Mouse (Mus musculus): Measurements from ENCODE around the gene Aip. TPM values are rescaled to one million over a fixed set of nuclear protein-coding genes. Genes with fewer than 3 reads are reported as not detected.
A peak's percentile ranks its signal among the peaks of the same experiment; 100 is the strongest.

The Aip gene
- total RNA-seq (2021): 10 to 100 TPM; 46.5 to 47.1 TPM
- long read RNA-seq, experiment 1, transcript Aip-202 (7 exons, 1,378 nt): minor isoform, 8 of 53 reads
- long read RNA-seq, experiment 1, transcript Aip-201 (6 exons, 1,261 nt): major isoform, 35 of 53 reads
- long read RNA-seq, experiment 1, partial matches to known transcripts: 3 of 53 reads
- long read RNA-seq, experiment 1, other reads (novel, unspliced or antisense): 7 of 53 reads
- long read RNA-seq, experiment 2, transcript Aip-202 (7 exons, 1,378 nt): minor isoform, 12 of 61 reads
- long read RNA-seq, experiment 2, transcript Aip-201 (6 exons, 1,261 nt): major isoform, 41 of 61 reads
- long read RNA-seq, experiment 2, partial matches to known transcripts: 1 of 61 reads
- long read RNA-seq, experiment 2, other reads (novel, unspliced or antisense): 7 of 61 reads

DNA sequence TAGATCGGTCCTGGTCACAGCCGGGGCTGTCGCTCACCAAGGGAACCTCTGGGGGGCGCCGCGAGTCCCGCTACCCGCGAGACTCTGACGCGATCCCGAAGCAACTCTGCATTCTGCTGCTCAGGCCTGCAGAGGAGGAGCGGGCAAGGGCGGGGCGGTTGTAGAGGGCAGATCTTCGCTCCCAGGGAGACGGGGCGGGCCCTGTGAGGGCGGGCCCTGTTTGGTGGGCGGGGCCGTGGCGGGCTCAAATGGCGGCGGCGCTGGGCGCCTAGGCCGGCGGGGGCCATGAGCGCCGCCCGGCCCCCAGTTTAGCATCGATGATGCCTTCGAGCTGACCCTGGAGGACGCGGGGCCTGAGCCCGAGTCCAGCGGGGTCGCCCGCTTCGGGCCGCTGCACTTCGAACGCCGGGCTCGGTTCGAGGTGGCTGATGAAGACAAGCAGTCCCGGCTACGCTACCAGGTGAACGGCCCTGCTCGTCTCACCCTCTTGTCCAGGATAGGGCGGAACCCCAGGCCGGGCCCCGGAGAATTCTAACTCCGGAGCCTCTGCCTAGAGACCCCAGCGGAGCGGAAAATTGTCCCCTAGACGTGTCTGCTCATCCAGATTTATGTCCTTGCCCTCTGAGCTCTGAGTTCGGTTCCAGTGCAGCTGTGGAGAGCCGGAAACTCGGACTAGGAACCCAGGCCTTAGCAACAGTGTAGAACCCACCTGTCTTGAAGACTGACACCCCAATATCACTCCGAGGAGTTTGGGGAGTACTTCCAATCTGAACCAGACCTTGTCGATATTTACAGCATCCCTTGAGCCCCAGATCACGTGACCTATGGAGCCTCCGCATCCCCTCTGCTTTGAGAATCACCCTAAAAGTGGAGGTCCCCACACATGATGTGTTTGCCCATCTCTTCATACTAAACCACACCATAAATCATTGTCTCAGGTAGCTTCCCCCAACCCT, at the start of gene Aip:
TSS of gene Aip (minus strand) at position 118 of the 956 bp plus-strand sequence.
- peak; percentile 96 for DNase-seq

DNA sequence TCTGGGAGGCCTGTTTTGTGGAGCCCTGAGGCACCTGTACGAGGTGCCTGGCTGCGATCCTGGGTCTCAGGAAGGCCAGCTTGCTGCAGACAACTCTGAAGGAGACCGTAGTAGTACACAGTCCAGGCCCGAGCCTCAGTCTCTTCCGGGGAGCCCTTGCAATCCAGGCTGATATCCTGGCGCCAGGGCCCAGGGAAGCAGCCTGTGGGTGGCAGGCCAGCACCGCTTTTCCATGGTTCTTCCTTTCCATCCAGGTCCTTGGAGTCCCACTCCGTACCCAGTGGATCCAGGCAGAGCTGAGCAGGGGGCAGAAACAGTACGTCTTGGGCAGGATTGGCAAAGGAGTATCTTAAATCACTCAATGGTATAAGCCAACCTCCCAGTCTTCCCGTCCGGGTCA, 47.3 kb upstream of the Aip start:
- DNase-seq: no peak

DNA sequence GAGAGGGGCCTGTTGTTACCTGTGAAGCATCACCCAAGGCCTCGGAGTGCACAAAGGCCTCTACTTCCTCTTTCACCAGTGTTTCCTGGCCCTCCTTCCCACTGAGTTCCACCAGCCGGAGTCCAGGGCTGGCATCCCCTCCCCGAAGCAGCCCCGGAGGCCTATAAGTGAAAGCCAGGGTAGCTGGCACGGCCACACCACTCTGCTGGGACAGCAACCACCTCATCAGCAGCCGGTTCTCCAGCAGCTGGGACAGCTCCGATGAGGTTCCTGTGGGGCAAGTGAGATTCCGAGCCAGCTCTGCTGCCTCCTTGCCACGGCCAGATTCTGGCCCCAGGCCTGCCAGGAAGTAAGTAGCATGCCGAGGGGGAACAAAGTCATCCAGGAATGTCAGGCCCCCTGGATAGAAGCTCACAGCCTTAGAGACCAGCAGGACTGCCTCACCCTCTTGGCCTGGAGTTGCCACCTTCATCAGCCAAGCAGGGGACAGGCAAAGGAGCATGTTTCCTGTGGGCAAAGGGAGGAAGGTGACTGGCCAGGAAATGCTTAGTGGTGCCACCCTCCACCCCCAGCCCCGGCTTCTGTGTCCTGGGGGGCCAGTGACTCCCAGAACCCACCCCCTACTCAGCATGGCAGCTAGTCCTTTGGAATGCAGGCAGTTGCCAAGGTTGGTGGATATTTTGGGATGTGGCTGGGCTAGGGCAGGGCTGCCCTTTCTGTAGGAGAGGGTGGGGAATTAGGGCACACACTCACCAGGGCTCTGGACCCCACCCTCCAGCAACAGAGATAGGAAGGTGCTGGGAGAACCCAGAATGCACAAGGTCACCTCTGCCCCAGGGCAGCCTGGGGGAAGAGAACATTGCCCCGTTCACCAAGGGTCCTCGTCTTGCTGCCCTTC, 46.0 kb upstream of the Aip start:
- peak; percentile 63 for DNase-seq

DNA sequence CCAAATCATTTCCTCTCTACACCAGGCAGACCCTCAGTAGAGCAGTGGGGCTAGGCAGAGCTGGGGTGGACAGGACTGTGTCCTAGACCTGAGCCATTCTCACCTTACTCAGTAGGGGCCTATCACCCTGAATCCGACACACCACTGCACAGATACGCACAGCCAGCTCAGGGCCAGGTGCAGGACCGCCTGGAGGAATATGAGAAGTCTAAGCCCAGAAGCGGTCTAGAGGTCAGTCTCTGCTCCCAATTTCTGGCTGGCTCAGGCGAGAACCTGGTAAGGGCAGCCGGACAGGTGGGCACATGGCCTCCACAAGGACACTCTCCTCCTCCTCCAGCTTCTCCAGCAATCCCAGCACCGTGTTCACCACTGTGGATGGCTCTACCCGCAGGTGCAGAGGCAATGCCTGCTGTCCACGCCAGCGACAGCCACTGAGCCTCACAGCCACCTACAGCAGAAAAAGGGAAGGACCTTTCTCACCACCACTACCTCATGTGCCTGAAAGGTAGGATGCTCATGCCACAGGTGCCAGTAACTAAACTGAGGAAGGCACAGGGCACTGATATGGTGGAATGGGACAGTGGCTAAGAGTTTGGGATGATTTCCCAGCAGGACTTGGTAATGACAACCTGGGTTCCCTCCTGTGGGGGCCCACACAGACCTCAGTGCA, 45.2 kb upstream of the Aip start:
- no peak for DNase-seq

DNA sequence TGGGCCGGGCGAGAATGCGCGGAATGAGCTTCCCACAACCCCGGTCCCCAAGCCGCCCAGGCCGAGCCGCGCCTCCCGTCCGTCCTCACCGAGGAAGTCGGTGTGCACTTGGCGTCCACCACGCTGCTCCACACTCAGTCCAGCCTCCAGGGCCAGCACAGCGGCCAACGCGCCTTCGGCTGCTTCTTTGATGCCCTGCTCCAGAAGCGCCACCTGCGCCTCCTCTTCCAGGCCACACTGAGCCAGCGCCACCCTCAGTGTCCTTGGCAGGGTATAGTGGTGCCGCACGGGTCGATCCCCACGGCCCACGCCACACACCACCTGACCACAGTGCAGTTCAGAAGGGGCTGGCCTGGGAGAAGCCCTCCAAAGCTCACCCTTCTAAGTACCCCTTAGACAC, 44.2 kb upstream of the Aip start:
- DNase-seq: no peak

DNA sequence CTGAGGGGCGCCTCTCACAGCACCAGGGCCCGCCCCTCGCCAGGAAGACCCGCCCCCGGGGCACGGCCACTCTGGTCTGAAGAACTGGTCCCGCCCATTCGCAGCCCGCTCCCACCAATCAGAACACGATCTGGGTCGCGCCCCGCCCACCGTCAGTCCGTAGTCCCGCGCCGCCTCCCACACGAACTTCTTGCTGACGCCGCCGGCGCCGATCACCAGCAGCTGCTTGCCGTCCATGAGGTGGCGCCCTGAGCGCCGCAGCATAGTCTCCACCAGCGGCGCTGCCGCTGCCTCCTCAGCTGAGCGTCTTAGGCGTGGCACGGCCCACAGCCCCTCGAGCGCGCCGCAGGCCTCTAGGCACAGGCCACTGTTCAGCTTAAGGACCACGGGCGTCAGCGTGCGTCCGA, 43.7 kb upstream of the Aip start:
- DNase-seq: peak; percentile 99

DNA sequence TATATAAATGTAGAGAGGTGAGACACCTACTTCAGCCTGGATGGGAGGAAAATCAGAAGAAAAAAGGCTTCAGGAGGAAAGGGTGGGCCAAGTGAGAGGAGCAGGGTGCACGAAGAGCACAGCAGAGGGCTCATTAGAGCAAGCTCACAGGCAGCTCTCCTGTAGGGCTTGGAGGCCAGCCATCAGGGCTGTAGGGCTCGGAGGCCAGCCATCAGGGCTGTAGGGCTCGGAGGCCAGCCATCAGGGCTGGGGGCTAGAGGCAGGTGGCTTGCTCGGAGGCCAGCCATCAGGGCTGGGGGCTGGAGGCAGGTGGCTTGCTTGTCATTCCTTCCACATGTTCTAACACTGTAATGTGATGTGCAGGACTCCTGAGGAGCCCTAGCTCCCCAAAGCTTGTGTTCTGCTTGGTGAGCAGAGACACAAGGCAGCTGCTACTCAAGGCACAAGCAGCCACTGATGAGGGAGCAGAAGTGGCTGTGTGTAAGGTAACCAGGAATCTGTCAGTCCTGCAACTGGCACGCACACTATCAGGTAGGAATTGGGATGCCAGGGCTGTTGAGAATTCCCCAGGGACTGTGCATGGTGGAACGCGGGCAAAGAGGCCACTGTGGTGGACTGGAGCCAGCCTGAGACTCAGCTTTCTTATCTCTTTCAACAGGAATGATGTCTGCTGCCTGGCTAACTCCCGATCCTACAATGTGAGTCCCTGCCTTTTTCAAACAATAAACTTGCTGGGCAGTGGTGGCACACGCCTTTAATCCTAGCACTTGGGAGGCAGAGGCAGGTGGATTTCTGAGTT, 41.2 kb upstream of the Aip start:
- no peak for DNase-seq

DNA sequence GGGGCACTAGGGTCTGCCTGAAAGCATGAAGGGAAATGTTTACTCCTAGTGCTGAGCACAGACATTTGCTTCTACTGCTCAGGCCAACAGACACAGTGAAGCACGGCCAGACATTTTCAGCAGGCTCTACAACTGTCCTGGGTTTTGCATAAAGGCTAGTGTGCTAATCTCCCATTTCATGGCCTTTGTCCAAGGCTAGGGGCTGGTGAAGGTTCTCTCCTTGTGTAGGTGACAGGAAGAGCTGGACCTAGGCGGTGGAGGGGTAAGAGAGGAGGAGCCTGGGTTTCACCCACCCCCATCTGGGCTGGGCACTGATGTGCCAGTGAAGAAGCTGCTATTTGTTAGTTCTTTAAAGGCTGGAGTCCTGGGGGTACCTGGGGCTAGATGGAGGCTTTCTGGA, 39.1 kb upstream of the Aip start:
- no peak for DNase-seq

DNA sequence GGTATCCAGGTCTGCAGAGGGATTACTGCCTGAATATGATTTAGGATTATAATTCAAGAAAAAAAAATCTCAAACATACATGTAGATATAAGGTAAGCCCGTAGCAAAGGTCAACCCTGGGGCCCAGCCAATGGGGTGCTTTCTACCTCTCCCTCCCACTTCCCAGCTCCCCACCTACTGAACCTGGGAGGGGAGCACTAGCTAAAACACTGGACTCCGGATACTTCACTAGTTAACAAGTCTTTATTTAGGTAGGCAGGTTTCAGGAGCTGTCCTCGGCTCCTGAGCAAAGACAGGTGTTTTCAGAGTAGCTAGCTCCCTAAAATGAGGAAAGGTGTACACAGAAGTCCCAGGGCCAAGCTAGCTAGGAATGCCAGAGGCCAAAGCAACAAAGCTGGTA, 38.4 kb upstream of the Aip start:
- no peak for DNase-seq

DNA sequence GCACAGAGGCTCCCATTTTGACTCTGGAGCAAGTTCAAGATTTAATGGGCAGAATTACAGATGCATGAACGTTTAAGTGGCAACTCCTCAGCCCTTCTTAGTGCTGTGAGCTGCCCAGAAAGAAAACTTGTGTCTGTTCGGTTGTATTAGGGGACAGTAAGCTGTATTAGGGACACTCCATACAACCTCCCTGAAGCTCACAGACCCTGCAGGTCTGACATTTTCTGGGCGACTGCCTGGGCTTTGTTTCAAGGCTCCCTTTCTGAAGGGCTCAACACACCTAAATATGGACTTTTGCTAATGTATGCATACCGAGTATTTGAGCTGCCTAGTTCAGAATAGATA, 37.9 kb upstream of the Aip start:
- no peak for DNase-seq

DNA sequence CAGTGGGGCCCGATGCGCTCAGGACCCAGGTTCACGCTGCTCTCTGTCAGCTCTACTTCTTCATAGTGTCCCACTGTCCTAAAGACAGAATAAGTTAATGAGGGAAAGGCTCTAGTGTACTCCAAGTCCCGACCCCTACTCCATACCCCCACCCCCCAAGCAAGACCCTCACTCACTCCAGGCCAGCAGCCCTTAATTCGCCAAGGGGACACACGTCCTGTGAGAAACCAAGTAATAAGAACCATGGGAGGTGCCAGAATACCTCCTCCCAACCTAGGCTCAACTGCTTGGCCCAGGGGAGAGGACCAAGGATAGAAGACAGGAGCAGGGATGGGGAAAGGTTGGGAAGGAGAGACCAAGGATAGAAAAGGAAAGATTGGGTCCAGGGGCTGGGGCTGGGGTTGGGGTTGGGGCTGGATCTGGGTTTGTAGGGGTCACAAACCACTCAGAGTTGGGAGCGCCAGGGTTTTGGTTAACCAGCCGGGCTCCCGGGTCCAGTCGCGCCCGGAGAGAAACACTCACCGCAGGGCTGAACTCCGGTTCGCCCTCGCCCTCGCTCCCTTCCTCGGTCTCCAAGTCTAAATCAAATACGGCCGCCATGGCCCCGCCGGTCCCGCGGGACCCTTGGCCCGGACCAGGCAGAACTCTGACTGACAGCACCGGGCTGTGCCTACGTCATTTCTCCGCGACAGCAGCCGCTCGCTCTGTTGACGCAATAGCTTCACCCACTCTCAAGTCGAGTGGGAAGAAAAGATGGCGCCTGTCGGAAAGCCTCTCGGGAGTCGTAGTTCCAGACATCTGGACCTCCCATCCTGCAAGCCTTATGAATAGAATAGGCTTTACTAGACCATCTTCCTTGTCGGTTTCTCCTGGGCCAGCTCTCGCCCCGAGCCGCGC, 37.2 kb upstream of the Aip start, which contains the start of gene Rps6kb2:
TSS of gene Rps6kb2 (minus strand) at position 709 of the 897 bp plus-strand sequence.
- DNase-seq: peak; percentile 97

DNA sequence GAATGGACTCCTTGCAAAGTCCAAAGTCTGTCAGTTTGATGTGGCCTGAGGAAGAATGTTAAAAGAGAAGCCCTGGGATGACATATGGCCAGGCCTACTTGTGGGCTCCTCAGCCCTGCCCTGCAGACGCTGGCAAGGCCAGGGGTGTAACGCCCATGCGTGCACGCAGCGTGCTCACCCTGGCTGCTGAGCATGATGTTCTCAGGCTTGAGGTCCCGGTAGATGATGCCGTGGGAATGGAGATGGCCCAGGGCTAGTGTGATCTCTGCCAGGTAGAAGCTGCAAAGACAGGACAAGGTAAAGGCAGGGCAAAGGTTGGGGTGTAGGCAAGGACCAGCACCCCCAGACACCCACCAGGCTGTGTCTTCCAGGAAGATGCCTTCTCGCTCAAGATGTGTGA, 33.4 kb upstream of the Aip start:
- DNase-seq: no peak

DNA sequence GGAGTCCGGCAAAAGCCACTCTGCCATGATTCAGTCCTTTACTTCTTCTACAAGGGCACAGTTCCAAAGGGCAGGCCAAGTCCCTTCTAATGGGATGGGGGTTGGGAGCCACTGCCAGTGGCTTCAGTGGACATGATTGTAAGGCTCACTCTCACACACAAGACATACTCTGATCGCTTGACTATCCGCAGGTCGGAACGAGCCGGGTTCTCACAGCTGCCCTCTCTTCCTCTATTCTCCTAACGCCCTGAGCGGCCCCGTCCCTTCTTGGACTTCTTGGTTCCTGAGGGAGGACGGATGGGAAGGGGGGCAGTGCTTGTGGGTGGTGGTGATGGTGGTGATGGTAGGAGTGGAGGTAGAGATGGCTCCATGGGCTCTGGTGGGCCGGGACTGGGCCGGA, 31.1 kb upstream of the Aip start:
- DNase-seq: no peak

DNA sequence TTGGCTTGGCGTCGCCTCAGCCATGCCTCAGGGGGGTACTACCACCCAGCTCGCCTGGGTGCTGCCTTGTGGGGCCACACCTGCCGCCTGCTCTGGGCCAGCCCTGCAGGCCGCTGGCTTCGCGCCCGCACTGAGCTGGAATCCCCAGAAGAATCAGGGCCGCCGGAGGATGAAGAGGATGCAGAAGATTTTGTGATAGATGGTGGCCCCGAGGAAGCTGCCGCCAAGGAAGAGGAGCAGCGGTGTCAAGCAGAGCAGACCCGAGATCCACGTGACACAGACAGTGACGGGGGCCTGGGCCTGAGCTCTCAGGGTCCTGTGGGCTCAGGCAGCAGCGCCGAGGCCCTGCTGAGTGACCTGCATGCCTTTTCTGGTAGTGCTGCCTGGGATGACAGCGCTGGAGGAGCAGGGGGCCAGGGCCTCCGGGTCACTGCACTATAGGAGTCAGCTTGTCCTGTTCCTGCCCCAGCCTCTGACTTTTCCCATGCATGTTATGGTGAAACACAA, 30.5 kb upstream of the Aip start:
- DNase-seq: no peak

DNA sequence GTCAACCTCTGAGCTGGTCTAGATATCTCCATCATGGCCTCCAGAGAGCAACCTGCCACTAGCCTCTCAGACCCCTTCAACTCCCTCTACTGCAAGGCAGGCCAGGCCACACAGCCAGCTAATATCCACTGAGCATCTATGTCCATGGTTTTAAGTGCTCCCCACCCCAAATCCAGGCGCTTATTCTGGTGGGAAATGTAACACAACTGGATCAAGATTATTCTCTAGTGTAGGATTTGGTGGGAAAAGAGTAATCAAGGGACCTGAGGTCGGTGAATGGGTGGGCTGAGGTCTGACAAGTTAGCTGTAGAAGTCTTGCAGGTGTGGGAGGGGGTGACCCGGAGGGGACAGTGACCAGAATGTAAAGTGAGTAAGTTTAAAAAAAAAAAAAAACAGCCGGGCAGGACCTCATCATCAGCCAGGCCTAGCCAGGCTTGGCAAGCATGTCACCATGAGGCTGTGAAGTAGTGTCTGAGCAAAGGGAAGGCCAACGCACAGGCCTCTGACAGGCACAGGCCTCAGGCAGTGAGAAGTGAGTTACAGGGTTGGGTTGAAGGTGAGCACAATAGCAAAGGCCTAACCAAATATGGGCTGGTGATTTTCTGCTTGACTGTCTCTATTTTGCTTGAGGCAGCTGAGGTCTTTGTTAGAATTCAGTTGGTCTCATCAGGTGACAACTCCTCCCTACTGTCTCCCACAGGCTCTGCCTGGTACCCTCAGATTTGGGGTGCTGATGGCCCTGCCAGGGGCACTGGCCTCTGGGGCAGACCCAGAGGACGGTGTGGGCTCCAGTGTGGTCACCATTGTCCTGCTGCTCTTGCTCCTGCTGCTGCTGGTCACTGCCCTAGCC, 29.8 kb upstream of the Aip start:
- no peak for DNase-seq

DNA sequence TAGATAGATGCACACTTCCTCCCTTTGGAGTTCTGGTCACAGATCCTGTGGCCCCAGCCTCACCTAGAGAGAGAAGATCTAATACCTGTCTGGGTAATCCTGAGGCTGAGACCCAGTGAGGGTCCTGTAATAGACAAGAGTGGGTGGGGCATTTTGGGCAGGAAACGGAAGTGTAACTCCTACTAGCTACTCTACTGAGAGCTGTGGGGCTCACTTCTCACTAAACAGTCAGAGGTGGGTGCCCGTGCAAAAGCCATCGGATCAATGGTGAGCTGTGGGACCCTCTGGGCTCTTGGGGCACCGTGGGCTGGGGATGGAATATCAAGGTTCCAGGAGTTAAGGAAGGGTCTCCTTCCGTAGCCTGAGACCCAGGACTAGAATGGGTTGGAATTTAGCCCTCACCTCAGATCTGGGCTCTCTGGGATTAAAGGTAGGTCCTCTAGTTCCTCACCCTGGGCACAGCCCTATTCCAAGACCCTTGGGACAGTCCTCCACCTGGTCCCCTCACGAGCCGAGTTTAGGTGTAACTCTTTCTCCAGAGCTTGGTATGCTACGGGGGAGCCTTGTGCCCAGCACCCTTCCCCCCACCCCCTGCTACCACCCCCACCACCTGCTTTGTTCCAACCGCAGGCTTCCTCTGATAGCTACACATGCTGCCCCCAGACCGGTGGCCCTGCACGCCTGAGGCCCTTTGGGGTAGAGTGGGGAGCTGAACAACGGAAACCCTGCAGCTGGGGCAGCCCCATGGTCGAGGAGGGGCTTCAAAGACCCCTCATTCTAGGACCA, 29.0 kb upstream of the Aip start:
- no peak for DNase-seq

DNA sequence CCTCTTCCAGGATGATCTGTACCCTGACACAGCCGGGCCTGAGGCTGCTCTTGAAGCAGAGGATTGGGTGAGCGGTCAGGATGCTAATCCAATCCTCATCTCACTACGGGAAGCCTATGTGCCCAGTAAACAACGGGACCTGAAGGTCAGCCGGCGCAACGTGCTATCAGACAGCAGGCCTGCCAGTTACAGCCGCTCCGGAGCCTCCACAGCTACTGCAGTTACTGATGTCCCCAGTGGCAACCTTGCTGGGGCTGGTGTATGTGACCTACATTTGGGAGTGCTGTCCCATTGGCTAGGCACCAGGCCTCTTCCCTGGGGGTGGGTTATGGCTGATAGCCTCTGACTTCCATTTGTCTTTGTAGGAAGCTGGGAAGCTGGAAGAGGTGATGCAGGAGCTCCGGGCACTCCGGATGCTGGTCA, 27.6 kb upstream of the Aip start, which contains the start of gene Ptprcap:
TSS of gene Ptprcap (plus strand) at position 373 of the 423 bp plus-strand sequence.
- DNase-seq: no peak

All from gastrocnemius, postnatal 10 days (tissue).